Mouse (Mus musculus): ENCODE results near the gene Gnmt. TPM values are rescaled to one million over a fixed set of nuclear protein-coding genes. Genes with fewer than 3 reads are reported as not detected.

Gene Gnmt
- polyA plus RNA-seq, 1 experiment from 2014 or later, result 0.18 TPM

GRCm38 (mm10) chr17:46706375-46707089, 22.4 kb downstream of the Gnmt start:
- WGBS, result 92% methylated on average over 14 of the region's 14 CpGs
- Histone ChIP-seq H3K36me3 (peaks cover 7% of the 10 kb centered on the region), H3K27ac (peak overlapping the region; percentile 16; the same call in 1 of the 2 replicates), H3K4me3 (peak overlapping the region; percentile 21), H3K9me3 (no peaks in the 10 kb centered on the region), H3K27me3 (ENCODE audit: insufficient read depth, poor library complexity, severe bottlenecking) (no peaks in the 10 kb centered on the region), H3K4me1 (replicated peaks) (peaks cover 55% of the 10 kb centered on the region)
- no peak for DNase-seq (ENCODE audit: low spot score)

GRCm38 (mm10) chr17:46704887-46705835, 23.8 kb downstream of the Gnmt start, which contains the start of gene Ppp2r5d:
Gene Ppp2r5d (minus strand): TSS chr17:46705111.
- peak; percentile 97 for DNase-seq (ENCODE audit: low spot score)
- Histone ChIP-seq H3K9me3 (no peaks in the 10 kb centered on the region), H3K4me3 (peak within 1 kb of the TSS; percentile 92), H3K4me1 (replicated peaks) (peaks cover 49% of the 10 kb centered on the region), H3K36me3 (peaks cover 20% of the 10 kb centered on the region), H3K27ac (peak within 1 kb of the TSS; percentile 95), H3K27me3 (ENCODE audit: insufficient read depth, poor library complexity, severe bottlenecking) (no peaks in the 10 kb centered on the region)
- WGBS, result 2% methylated on average over 48 of the region's 48 CpGs

- H3K9me3 ChIP-seq, result no peaks in the 10 kb centered on the region
- no peaks in the 10 kb centered on the region for H3K27me3 ChIP-seq (ENCODE audit: insufficient read depth, poor library complexity, severe bottlenecking)
- WGBS, result 5% methylated on average over 40 of the region's 41 CpGs
- peak overlapping the region; percentile 92 for H3K4me3 ChIP-seq
- peak overlapping the region; percentile 95 for H3K27ac ChIP-seq
- H3K36me3 ChIP-seq, result peaks cover 30% of the 10 kb centered on the region
- peak; percentile 31 for DNase-seq (ENCODE audit: low spot score)
- peaks cover 49% of the 10 kb centered on the region for H3K4me1 ChIP-seq (replicated peaks)
Observed at GRCm38 (mm10) chr17:46703971-46704886, 24.7 kb downstream of the Gnmt start.

- no peaks in the 10 kb centered on the region for H3K9me3 ChIP-seq
- no peak overlapping the region for H3K27ac ChIP-seq
- peak overlapping the region; percentile 92 for H3K4me3 ChIP-seq
- peaks cover 49% of the 10 kb centered on the region for H3K4me1 ChIP-seq (replicated peaks)
- no peak for DNase-seq (ENCODE audit: low spot score)
- peaks cover 47% of the 10 kb centered on the region for H3K36me3 ChIP-seq
- 90% methylated on average over 5 of the region's 5 CpGs for WGBS
- no peaks in the 10 kb centered on the region for H3K27me3 ChIP-seq (ENCODE audit: insufficient read depth, poor library complexity, severe bottlenecking)
Observed at GRCm38 (mm10) chr17:46702506-46702905, 26.5 kb downstream of the Gnmt start.

GRCm38 (mm10) chr17:46702100-46702499, 26.9 kb downstream of the Gnmt start:
- Histone ChIP-seq H3K4me3 (peak overlapping the region; percentile 11; the same call in 1 of the 2 replicates), H3K27me3 (ENCODE audit: insufficient read depth, poor library complexity, severe bottlenecking) (no peaks in the 10 kb centered on the region)

GRCm38 (mm10) chr17:46701489-46701888, 27.5 kb downstream of the Gnmt start:
- no peak for DNase-seq (ENCODE audit: low spot score)
- Histone ChIP-seq H3K9me3 (no peaks in the 10 kb centered on the region), H3K4me3 (no peak overlapping the region), H3K36me3 (peaks cover 57% of the 10 kb centered on the region), H3K27ac (peak overlapping the region; percentile 50; the same call in 1 of the 2 replicates), H3K27me3 (ENCODE audit: insufficient read depth, poor library complexity, severe bottlenecking) (no peaks in the 10 kb centered on the region), H3K4me1 (replicated peaks) (peaks cover 45% of the 10 kb centered on the region)
- 85% methylated on average over 12 of the region's 12 CpGs for WGBS

More at GRCm38 (mm10) chr17:46702100-46702499, 26.9 kb downstream of the Gnmt start:
- H3K9me3 ChIP-seq, result no peaks in the 10 kb centered on the region
- peaks cover 51% of the 10 kb centered on the region for H3K36me3 ChIP-seq
- H3K27ac ChIP-seq, result peak overlapping the region; percentile 50; the same call in 1 of the 2 replicates
- 85% methylated on average over 12 of the region's 12 CpGs for WGBS
- H3K4me1 ChIP-seq (replicated peaks), result peaks cover 49% of the 10 kb centered on the region
- DNase-seq (ENCODE audit: low spot score), result no peak

- H3K36me3 ChIP-seq, result peaks cover 67% of the 10 kb centered on the region
- no peak for DNase-seq (ENCODE audit: low spot score)
- no peak overlapping the region for H3K4me3 ChIP-seq
- peaks cover 33% of the 10 kb centered on the region for H3K4me1 ChIP-seq (replicated peaks)
- no peaks in the 10 kb centered on the region for H3K9me3 ChIP-seq
- no peak overlapping the region for H3K27ac ChIP-seq
- 91% methylated on average over 3 of the region's 3 CpGs for WGBS
- H3K27me3 ChIP-seq (ENCODE audit: insufficient read depth, poor library complexity, severe bottlenecking), result no peaks in the 10 kb centered on the region
Observed at GRCm38 (mm10) chr17:46699912-46700311, 29.1 kb downstream of the Gnmt start.

GRCm38 (mm10) chr17:46699245-46699644, 29.7 kb downstream of the Gnmt start:
- Histone ChIP-seq H3K4me3 (no peak overlapping the region), H3K36me3 (peaks cover 72% of the 10 kb centered on the region), H3K27me3 (ENCODE audit: insufficient read depth, poor library complexity, severe bottlenecking) (no peaks in the 10 kb centered on the region), H3K9me3 (no peaks in the 10 kb centered on the region), H3K27ac (no peak overlapping the region), H3K4me1 (replicated peaks) (peaks cover 31% of the 10 kb centered on the region)
- DNase-seq (ENCODE audit: low spot score), result no peak
- WGBS, result 85% methylated on average over 5 of the region's 5 CpGs

GRCm38 (mm10) chr17:46698515-46698914, 30.5 kb downstream of the Gnmt start:
- Histone ChIP-seq H3K4me3 (no peak overlapping the region), H3K27ac (no peak overlapping the region), H3K36me3 (peaks cover 76% of the 10 kb centered on the region), H3K9me3 (no peaks in the 10 kb centered on the region), H3K4me1 (replicated peaks) (peaks cover 24% of the 10 kb centered on the region), H3K27me3 (ENCODE audit: insufficient read depth, poor library complexity, severe bottlenecking) (no peaks in the 10 kb centered on the region)
- 93% methylated on average over 6 of the region's 6 CpGs for whole genome bisulfite sequencing
- DNase-seq (ENCODE audit: low spot score), result no peak

- Histone ChIP-seq H3K27me3 (ENCODE audit: insufficient read depth, poor library complexity, severe bottlenecking) (no peaks in the 10 kb centered on the region), H3K4me3 (no peak overlapping the region), H3K4me1 (replicated peaks) (no peaks in the 10 kb centered on the region), H3K36me3 (peaks cover 83% of the 10 kb centered on the region), H3K9me3 (no peaks in the 10 kb centered on the region), H3K27ac (no peak overlapping the region)
- WGBS, result 78% methylated on average over 1 of the region's 1 CpGs
- no peak for DNase-seq (ENCODE audit: low spot score)
Observed at GRCm38 (mm10) chr17:46694517-46695063, 34.4 kb downstream of the Gnmt start.

GRCm38 (mm10) chr17:46691390-46691789, 37.6 kb downstream of the Gnmt start:
- H3K4me1 ChIP-seq (replicated peaks), result no peaks in the 10 kb centered on the region
- no peaks in the 10 kb centered on the region for H3K9me3 ChIP-seq
- no peak overlapping the region for H3K27ac ChIP-seq
- no peak for DNase-seq (ENCODE audit: low spot score)
- no peak overlapping the region for H3K4me3 ChIP-seq
- 93% methylated on average over 2 of the region's 2 CpGs for WGBS
- peaks cover 81% of the 10 kb centered on the region for H3K36me3 ChIP-seq
- H3K27me3 ChIP-seq (ENCODE audit: insufficient read depth, poor library complexity, severe bottlenecking), result no peaks in the 10 kb centered on the region

GRCm38 (mm10) chr17:46690665-46691064, 38.3 kb downstream of the Gnmt start:
- Histone ChIP-seq H3K4me1 (replicated peaks) (no peaks in the 10 kb centered on the region), H3K27ac (no peak overlapping the region), H3K27me3 (ENCODE audit: insufficient read depth, poor library complexity, severe bottlenecking) (no peaks in the 10 kb centered on the region), H3K9me3 (no peaks in the 10 kb centered on the region), H3K4me3 (no peak overlapping the region), H3K36me3 (peaks cover 81% of the 10 kb centered on the region)
- DNase-seq (ENCODE audit: low spot score), result no peak
- 93% methylated on average over 12 of the region's 12 CpGs for WGBS
